Mouse (Mus musculus) lung, postnatal 0 days (tissue): ENCODE measurements around the gene Zfp512b.

ENCODE experiments used
- CTCF ChIP-seq: IDR thresholded peaks from 2 replicates; pipeline ENCODE4 v1.5.1; 2016; ENCODE audit warnings: antibody characterized with exemption, mild to moderate bottlenecking
- EP300 ChIP-seq: IDR thresholded peaks from 2 replicates; pipeline ENCODE4 v1.6.1; 2016; ENCODE audit warnings: antibody characterized with exemption, mild to moderate bottlenecking, control low read depth

- no peak for TF ChIP-seq EP300
- no peak for TF ChIP-seq CTCF
Measured at GRCm38 (mm10) chr2:181574921-181575545, 17.6 kb downstream of the Zfp512b start.
